Mouse (Mus musculus) small intestine, adult 2 months (tissue): Measurements from ENCODE around the gene Rin3.

Experiments used
- CTCF ChIP-seq: fragments of 200-500 bp; IDR thresholded peaks from 2 replicates; pipeline ENCODE4 v1.5.1; 2012; ENCODE audit warnings: low read depth, mild to moderate bottlenecking, control low read depth, inconsistent platforms, low read length, moderate library complexity, mixed read lengths; ENCODE audit not compliant: insufficient replicate concordance, insufficient read length; ENCODE audit errors: extremely low read depth
- POLR2A ChIP-seq: fragments of 200-500 bp; IDR thresholded peaks from 2 replicates; pipeline ENCODE4 v1.6.1; 2012; ENCODE audit warnings: low read depth, mild to moderate bottlenecking, control low read depth, inconsistent platforms, low read length, moderate library complexity

- TF ChIP-seq POLR2A (no peak), CTCF (no peak)
Measured at GRCm38 (mm10) chr12:102369488-102370235, 86.8 kb downstream of the Rin3 start.
